Mouse (Mus musculus): ENCODE data around the gene Nipal4.

Nipal4 gene

DNA sequence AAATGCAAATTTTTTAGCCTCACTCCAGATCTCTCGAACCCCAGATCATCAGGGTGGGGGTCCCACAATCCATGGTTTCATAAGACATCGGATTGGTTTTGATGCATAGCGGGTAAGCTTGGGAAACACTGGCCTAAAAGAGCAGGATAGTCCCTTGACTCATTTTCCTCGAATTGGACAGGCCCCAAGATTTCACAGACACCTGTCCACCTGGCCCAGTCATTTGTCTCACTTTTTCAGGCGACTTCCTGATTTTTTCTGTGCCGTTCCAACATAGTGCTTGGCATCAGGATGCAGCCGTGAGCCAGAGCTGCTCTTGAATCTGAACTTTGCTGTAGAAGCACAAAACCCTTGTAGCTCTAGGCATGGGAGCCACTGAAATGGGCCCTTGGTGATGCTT, 52.1 kb downstream of the Nipal4 start:
- no peak for DNase-seq

DNA sequence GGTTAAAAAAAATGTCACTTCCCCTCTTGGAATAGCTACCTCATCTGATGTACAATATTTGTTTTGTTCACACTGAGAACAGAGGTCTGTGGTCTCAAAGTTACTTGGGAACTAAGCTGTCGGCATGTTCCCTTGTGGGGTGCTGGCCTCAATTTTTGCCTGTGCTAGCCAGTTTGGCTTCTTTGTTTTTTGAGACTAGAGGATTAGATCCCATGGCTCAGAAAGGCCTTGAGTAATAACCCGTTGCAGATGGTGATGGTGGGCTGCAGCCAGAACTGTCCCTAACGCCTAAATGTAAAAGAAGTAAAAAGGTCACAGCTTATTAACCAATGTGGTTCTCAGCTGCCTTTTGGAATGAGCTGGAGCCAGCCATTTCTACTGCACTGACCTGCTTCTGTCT, 53.1 kb downstream of the Nipal4 start:
- no peak for DNase-seq

DNA sequence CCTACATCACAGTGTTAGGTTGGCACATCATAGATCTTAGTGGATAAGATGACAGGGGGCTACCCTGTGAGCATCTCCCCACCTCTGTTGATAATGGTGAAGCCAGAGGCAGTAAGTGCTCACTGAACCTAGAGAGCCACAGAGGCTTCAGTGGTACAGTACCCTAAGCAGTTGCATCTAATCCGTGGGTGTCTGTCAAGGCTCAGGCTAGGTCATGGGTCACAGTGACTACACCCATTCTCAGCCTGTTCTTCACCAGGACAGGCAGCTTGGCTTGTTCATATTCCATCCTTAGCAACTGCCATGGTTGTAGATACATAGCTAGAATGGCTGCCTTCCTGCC, 55.4 kb downstream of the Nipal4 start:
- no peak for DNase-seq

DNA sequence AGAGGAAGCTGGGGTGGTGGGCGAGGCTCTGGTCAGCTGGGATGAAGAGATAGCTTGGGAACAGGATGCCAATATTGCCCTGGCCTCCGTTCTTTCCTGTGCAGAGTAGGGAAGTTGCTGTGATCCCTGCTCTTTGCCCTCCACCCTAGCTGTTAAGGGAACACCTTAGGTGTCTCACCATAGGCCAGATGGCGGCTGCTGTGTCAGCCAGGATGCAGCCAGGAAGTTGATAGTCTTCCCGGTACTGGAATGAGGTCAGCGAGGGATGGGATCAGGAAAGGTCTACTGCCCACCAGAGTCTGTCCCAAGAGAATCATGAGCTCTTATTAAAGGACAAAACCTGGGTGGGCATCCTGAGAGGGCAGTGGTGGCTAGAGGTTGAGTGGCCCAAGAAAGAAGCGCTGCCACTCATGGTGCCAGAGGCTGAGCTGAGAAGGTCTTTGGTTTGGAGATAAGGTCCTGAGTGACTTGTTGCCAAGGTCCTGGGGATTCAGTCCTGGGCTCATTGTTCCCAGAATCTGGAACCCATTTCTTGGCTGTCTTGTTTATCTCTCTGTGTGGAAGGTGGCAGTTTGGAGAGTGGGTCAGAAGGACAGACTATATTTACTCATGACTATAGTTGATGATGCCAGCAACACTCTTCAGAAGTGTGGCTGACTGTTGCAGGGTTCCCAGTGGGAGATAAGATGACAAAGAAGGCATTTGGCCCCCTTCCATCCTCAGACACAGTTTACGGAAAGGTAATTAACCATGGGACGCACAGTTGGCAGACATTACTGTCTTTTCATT, 56.0 kb downstream of the Nipal4 start:
- DNase-seq = no peak

DNA sequence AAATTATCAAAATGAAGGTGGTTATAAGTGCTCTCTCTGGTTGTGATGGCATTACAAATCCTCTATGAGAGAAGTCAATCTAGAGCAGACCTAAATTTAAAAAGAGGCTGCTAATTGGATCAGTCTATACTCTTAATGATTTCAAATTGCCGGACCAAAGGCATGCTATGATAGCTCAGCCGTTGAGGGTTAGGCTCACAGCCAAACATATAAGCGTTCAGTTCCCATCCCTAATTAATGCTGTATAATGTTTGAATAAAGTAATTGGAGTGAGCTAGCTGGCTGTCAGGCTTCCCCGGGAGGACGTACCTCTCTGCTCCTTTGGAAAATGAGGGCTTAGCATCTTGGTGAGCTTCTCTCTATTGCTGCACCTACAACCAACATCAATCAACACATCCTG, 57.1 kb downstream of the Nipal4 start:
- no peak for DNase-seq

DNA sequence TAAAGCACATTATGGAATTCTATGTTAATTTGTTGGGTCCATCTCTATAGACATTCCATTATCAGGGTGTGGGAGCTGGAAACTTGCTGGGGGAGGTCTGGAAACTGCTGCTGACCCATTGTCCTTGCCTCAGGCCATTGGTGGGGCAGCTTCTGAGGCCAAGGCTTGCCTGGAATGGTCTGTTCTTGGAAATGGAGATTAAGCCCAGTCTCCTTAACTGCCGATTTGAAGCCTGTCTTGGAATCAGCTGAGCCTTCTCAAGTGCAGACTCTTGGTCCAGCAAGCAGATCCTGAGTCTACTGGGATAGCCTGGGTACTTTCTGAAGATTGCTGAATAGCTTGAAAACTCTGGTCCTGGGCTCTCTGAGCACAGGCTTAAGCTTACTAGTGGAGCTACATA, 59.3 kb downstream of the Nipal4 start:
- no peak for DNase-seq

DNA sequence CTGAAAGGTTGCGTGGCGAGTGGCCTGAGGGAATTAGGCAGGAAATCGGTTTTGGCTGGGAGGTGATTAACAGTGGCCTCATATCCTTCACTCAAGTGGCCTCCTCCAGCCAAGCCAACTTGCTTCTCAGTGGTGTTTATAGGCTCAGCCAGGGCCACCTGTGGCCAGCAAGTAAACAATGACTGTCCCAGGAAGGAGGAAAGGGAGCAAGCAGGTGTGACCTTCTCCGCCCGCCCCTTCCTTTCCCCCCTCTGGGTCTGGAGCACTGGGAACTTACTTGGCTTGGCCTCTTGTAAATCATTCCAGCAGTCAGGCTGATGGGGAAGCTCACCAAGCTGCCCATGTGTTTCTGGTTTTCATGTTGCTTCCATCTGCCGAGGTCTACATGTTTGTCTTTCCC, 64.2 kb downstream of the Nipal4 start:
- no peak for DNase-seq
